Mouse (Mus musculus) left cerebral cortex, adult 11 months (tissue): ENCODE measurements around the gene Fktn.
A peak's percentile ranks its signal among the peaks of the same experiment; 100 is the strongest.

ENCODE experiments used
- DNase-seq: peaks from one replicate; pipeline ENCODE4 v3.0.0; 2022; ENCODE audit warnings: low spot score

The Fktn gene

DNA sequence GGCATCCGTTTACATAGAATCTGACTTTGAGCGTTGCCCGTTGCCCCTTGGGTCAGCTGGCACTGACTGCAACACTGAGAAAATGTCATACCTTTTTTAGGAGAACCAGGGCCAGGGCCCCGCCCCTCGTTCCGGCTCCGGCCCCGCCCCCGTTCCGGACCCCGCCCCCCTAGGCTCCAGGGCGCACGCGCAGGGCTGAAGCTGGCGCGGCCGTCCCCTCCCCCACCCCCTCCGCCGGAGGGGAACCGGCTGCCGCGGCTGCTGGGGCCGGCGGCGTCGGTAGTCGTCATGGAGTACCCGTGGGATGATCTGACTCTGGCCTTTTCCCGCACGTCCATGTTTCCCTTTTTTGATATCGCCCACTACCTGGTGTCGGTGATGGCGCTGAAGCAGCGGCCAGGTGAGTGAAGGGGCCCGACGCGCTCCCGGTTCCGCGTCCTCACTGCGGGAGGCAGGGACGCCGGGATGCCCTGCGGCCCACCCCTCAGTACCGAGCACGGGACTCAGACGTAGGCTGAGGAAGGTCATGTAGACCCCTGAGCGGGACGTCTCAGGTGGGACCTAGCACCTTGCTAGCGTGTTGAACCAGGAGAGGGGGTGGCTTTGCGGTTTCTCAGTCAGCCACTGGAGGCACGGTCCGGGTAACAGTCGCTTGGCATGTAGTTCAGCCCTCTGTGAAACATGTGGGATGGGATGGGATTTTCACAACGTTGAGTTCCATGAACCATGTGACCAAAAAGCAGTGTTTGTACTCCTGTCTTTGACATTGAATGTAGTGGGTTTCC, 112.2 kb downstream of the Fktn start, which contains the start of gene Tmem38b:
TSS of gene Tmem38b (plus strand) at position 225 of the 785 bp plus-strand sequence.
- peak; percentile 30 for DNase-seq

GRCm38 (mm10) chr4:53826641-53827248, 112.9 kb downstream of the Fktn start:
- DNase-seq: no peak
